Mouse (Mus musculus) hindbrain, embryonic 11.5 days (tissue): ENCODE data around the gene Pkd2. TPM values are rescaled to one million over a fixed set of nuclear protein-coding genes. Genes with fewer than 3 reads are reported as not detected.

Source experiments
- polyA plus RNA-seq: library from polyadenylated mRNA; unstranded; fragments of >200 nt; fragmentation: Nextera tagmentation; extraction: Ambion mirVana; gene quantifications from 2 replicates; pipeline ENCODE4 v1.2.1, GENCODE M21; 2014

The Pkd2 gene
- polyA plus RNA-seq, 1 experiment from 2014 or later = 15.1 TPM

Other genes starting within 250 kb of the Pkd2 start
- gene Ibsp, start 160.3 kb upstream of the Pkd2 start, polyA plus RNA-seq = 0.11 TPM in 1 of 2 replicates, not detected in the other
- not detected in 2 replicates for gene Mepe, start 134.1 kb upstream of the Pkd2 start, polyA plus RNA-seq
- gene Spp1, start 24.3 kb upstream of the Pkd2 start, polyA plus RNA-seq = 19.4 and 19.5 TPM in 2 replicates
- 17.5 and 21.6 TPM in 2 replicates for gene BC005561, start 48.9 kb downstream of the Pkd2 start, polyA plus RNA-seq